Mouse (Mus musculus) limb, embryonic 14.5 days (tissue): ENCODE results near the gene Itgb1. TPM values are rescaled to one million over a fixed set of nuclear protein-coding genes. Genes with fewer than 3 reads are reported as not detected.

Source experiments
- ATAC-seq: fragments of 200-750 bp; cut with Nextera tagmentation; 2 replicates; pipeline ENCODE4 v1.8.0; 2017; ENCODE audit warnings: low read depth, moderate number of reproducible peaks, moderate TSS enrichment; ENCODE audit not compliant: low FRiP score
- DNase-seq: peaks from one replicate; pipeline ENCODE4 v3.0.0-alpha.2; 2015; ENCODE audit warnings: low spot score
- H3K27ac ChIP-seq: fragments of 300-500 bp; sonication (generic); replicated peaks from 2 replicates; pipeline ENCODE4 v1.5.1; 2014; ENCODE audit warnings: low read depth, mild to moderate bottlenecking, low read length, moderate library complexity, mixed read lengths
- H3K27me3 ChIP-seq: fragments of 300-500 bp; sonication (generic); 2 replicates; pipeline ENCODE4 v1.6.1; 2014; ENCODE audit warnings: low read length, mixed read lengths; ENCODE audit not compliant: control insufficient read depth, insufficient read depth
- H3K36me3 ChIP-seq: fragments of 300-500 bp; sonication (generic); 2 replicates; pipeline ENCODE4 v1.6.1; 2014; ENCODE audit warnings: mild to moderate bottlenecking, low read length, moderate library complexity, mixed read lengths; ENCODE audit not compliant: control insufficient read depth, insufficient read depth
- H3K4me1 ChIP-seq: fragments of 300-500 bp; sonication (generic); 2 replicates; pipeline ENCODE4 v1.6.1; 2014; ENCODE audit warnings: antibody characterized with exemption, low read length, mixed read lengths; ENCODE audit not compliant: control insufficient read depth, insufficient read depth
- H3K4me2 ChIP-seq: fragments of 300-500 bp; sonication (generic); replicated peaks from 2 replicates; pipeline ENCODE4 v1.6.1; 2014; ENCODE audit warnings: low read depth, mild to moderate bottlenecking, low read length, moderate library complexity; ENCODE audit not compliant: severe bottlenecking
- H3K4me3 ChIP-seq: fragments of 300-500 bp; sonication (generic); replicated peaks from 2 replicates; pipeline ENCODE4 v1.5.1; 2014; ENCODE audit warnings: low read length
- H3K9ac ChIP-seq: fragments of 300-500 bp; sonication (generic); 2 replicates; pipeline ENCODE4 v1.6.1; 2014; ENCODE audit warnings: mild to moderate bottlenecking, low read depth, low read length, moderate library complexity; ENCODE audit not compliant: severe bottlenecking
- H3K9me3 ChIP-seq: fragments of 300-500 bp; sonication (generic); 2 replicates; pipeline ENCODE4 v1.6.1; 2016; ENCODE audit warnings: low read length; ENCODE audit not compliant: control insufficient read depth
- POLR2A ChIP-seq: fragments of 200-500 bp; IDR thresholded peaks from 2 replicates; pipeline ENCODE4 v1.8.0; 2012; ENCODE audit warnings: inconsistent platforms, mild to moderate bottlenecking, moderate library complexity, borderline replicate concordance; ENCODE audit not compliant: insufficient read depth, insufficient read length; ENCODE audit errors: extremely low read depth
- WGBS: fragments of 180-500 bp; shearing (Covaris S2); extraction: QIAGEN DNeasy Blood & Tissue Kit; methylation state at CpG from one replicate; pipeline ENCODE4 v1.1.7; 2014; 5-methylcytosine and 5-hydroxymethylcytosine counted together
- polyA plus RNA-seq, 2 experiments: library from polyadenylated mRNA; depleted of rRNA in 1 of 2; stranded (reverse) in 1 of 2; unstranded in 1 of 2; fragments of >200 nt; fragmentation: Nextera tagmentation in 1 of 2; extraction: Ambion mirVana in 1 of 2; gene quantifications; 2 replicates each; pipeline versions ENCODE4 v1.2.1 to v1.2.3; 2012 to 2014

Gene Itgb1
- polyA plus RNA-seq, 2 experiments = 189 to 290 TPM

- Histone ChIP-seq H3K36me3 (no peaks in the 10 kb centered on the region), H3K9ac (peak overlapping the region; percentile 99), H3K27me3 (no peaks in the 10 kb centered on the region), H3K4me2 (peak overlapping the region; percentile 77), H3K4me3 (peak overlapping the region; percentile 98), H3K4me1 (peaks cover 12% of the 10 kb centered on the region), H3K27ac (peak overlapping the region; percentile 100), H3K9me3 (no peaks in the 10 kb centered on the region)
- TF ChIP-seq POLR2A = no peak
- WGBS = 11% methylated on average over 25 of the region's 25 CpGs
- DNase-seq (peak; percentile 30), ATAC-seq (peak; percentile 75)
These were observed 596 bp upstream of the Itgb1 start for GRCm38 (mm10) chr8:128684609-128685506.

GRCm38 (mm10) chr8:128686429-128686990, 1.1 kb downstream of the Itgb1 start:
- ATAC-seq = no peak
- Histone ChIP-seq H3K27ac (peak overlapping the region; percentile 100), H3K4me1 (peaks cover 16% of the 10 kb centered on the region), H3K4me3 (peak overlapping the region; percentile 98), H3K4me2 (peak overlapping the region; percentile 77), H3K9ac (peak overlapping the region; percentile 99), H3K27me3 (no peaks in the 10 kb centered on the region), H3K36me3 (no peaks in the 10 kb centered on the region), H3K9me3 (no peaks in the 10 kb centered on the region)
- 0% methylated on average over 2 of the region's 2 CpGs for WGBS
- TF ChIP-seq POLR2A = no peak
- no peak for DNase-seq

- Histone ChIP-seq H3K4me1 (peaks cover 16% of the 10 kb centered on the region), H3K27me3 (no peaks in the 10 kb centered on the region), H3K4me3 (no peak overlapping the region), H3K36me3 (no peaks in the 10 kb centered on the region), H3K9ac (no peak overlapping the region), H3K9me3 (no peaks in the 10 kb centered on the region), H3K4me2 (no peak overlapping the region), H3K27ac (no peak overlapping the region)
- ATAC-seq = no peak
- no peak for DNase-seq
- TF ChIP-seq POLR2A = no peak
- 84% methylated on average over 3 of the region's 3 CpGs for WGBS
These were observed 3.2 kb downstream of the Itgb1 start for GRCm38 (mm10) chr8:128688679-128689078.

GRCm38 (mm10) chr8:128690056-128690455, 4.6 kb downstream of the Itgb1 start:
- Histone ChIP-seq H3K4me3 (no peak overlapping the region), H3K4me2 (no peak overlapping the region), H3K9me3 (no peaks in the 10 kb centered on the region), H3K27me3 (no peaks in the 10 kb centered on the region), H3K27ac (no peak overlapping the region), H3K9ac (no peak overlapping the region), H3K36me3 (no peaks in the 10 kb centered on the region), H3K4me1 (peaks cover 13% of the 10 kb centered on the region)
- ATAC-seq (no peak), DNase-seq (no peak)
- TF ChIP-seq POLR2A = no peak
- WGBS = 77% methylated on average over 1 of the region's 1 CpGs

DNA sequence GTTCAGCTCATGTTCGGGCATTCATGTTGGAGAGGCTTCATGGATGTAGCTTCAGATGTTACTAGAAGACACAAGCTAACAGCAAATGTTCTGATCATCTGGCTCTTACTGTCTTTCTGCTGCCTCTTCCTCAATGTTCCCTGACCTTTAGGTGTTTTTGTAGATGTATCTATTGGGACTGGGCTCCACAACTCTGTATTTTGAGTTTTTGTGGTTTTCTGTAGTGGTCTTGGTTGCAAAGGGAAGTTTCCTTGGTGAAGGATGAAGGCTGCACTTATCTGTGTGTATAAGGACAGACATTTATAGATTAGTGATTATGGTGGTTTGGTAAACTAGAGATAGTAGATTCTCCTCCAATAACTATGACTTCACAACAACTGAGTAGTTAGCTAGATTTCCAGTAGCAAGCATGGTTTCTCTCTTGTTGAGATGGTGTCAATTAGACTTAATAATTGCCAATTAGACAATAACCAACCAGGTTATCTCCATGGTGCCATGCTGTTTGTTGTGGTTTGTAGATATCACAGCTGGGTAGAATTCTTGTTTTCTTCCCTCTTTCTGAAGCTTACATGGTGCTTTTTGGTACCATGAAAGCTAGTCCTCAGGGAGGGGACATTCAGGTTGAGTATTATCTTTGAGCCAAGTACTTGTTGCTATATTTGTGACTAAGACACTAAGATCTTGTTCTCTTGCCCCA, 11.4 kb downstream of the Itgb1 start:
- H3K4me3 ChIP-seq = no peak overlapping the region
- no peaks in the 10 kb centered on the region for H3K36me3 ChIP-seq
- no peak overlapping the region for H3K27ac ChIP-seq
- DNase-seq (no peak), ATAC-seq (no peak)
- no peak overlapping the region for H3K9ac ChIP-seq
- no peaks in the 10 kb centered on the region for H3K9me3 ChIP-seq
- TF ChIP-seq POLR2A = no peak
- no peaks in the 10 kb centered on the region for H3K27me3 ChIP-seq
- no peaks in the 10 kb centered on the region for H3K4me1 ChIP-seq
- 96% methylated on average over 1 of the region's 1 CpGs for WGBS
- no peak overlapping the region for H3K4me2 ChIP-seq
